Mouse (Mus musculus) layer of hippocampus, postnatal 36 days (tissue): ENCODE data around the gene Kif1bp. TPM values are rescaled to one million over a fixed set of nuclear protein-coding genes. Genes with fewer than 3 reads are reported as not detected.
"Not testable (repeated sequence)": the region's sequence is repeated elsewhere in the genome, so short reads cannot be mapped to it uniquely, and the experiment has no call there.

ENCODE experiments used
- DNase-seq, 2 experiments: peaks; one replicate each; pipeline ENCODE4 v3.0.0; 2022
- total RNA-seq, 2 experiments: library from RNA; stranded (reverse); gene quantifications; 2 replicates each; pipeline ENCODE4 v1.2.3; 2021

The Kif1bp gene
- total RNA-seq, 2 experiments from 2014 or later = 206 to 214 TPM

DNA sequence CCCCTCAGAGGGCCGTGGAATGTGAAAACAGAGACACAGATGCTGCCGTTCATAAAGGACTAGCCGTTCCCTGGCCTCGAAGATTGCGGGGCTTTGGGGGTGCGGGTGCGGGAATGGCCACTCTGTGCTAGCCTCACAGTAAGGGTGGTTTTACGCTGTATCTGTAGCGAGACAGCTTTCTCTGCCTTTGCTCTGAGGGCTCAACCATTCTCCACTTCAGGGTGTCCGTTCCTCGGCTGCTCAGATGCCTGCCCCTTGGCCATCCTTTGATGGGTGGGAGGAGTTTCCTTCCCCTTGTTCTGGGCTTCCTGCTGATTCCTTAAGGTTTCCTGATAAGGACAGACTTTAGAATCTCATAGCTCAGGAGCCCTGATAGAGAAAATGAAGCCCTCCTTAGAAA is 69.8 kb downstream of the Kif1bp start:
- no peak for DNase-seq

DNA sequence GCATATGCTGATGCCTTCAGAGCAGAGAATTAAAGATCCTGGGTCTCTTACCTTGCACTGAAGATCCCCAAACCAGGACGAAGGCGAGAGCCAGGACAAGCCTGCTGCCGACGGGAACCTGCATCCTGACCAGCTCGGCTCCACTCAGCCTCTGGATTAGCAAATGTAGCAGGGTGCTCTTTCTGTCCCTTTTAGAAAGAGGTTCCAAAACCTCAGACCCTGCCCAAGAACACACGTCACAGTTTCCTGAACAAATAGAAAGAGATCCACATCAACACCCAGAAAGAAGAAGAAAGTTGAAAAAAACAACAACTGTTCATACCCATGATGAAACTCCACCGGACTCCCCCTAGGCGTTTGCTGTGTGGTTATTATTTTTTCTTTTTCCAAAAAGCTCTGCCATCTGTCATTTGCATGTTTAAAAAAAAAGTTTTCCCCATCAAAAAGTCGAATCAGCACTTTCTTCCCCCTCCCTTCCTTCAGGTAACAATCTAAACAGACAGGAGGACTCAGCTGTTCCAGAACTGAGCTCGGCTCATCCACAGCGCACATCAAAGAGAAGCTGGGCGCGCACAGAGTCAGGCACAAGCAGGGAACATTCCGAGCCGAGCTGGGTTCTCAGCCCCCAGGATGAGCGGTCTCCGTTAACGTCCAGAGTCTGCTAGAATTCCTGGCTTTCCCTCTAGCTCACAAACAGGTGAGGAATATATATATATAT is 70.5 kb downstream of the Kif1bp start:
- DNase-seq = no peak

DNA sequence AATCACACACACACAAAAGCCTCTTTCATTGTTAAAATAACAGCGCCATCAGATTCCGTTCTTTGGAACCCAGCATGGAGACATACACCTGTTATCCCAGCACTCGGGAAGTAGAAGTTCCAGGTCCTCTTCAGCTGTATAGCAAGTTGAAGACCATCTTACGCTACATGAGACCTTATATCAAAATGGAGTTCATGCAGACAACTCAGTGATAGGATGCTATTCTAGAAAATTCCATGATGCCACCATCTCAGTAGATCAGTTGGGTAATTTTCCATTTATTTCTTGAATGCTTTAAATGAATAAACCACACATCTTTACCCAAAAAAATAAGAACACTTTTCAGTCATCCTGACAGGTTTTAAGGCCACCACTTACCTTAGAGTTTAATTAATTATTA is 71.2 kb downstream of the Kif1bp start:
- DNase-seq = no peak

DNA sequence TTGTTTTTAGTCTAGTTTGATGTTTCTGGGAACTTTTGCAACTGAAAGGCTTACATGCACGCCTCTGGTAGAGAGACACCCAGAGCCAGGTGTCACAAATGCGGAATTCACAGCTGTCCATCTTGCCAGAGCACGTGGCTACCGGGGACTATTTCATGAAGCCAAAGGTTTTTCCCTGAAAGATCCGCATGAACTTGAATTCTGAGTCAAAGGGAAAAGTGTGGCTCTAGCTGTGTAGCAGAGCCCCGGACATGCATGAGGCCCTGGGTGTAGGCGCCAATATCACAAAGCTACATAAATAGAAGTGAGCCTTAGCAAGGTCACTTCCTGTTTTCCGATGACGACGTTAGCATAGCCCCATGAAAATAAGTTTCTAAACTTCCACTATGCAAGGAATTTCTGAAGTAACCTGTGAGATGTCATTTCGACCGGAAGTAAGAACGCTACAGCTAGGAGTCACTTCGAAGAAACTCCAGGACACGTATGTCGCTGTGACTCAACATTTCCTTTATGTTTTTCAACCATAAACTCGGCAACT is 72.2 kb downstream of the Kif1bp start:
- no peak for DNase-seq

DNA sequence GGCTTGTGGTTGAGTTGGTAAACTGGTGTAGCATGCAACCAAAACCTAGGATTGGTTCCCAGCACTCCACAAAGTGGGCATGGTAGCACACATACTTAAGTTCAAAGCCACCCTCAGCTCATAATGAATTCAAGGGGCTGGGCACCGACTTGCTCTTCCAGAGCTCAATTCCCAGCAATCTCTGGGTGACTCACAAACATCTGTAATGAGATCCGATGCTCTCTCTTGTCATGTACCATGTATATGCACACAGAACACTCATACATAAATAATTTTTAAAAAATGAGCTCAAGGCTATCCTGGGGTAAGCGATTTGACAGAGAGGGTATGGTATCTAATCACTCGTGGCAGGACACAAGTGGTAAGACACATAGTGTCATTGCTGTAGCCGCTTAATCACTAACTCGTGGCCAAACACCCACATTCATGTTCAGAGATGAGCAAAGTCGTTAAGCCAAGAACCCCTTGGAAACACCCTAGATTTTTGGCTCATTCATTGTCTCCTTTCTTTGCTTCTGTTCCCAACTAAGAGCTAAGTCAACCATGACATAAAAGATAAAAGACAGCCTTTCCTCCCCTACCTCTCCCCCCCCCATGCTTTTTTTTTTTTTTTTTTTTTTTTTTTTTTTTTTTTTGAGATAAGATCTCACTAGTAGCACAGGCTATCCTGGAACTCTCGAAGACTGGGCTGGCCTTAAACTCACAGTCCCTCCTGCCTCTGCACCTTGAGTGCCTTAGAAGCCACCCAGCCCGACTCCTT is 72.9 kb downstream of the Kif1bp start:
- DNase-seq = no peak

- DNase-seq = no peak
Measured at GRCm38 (mm10) chr10:62503836-62504628, 74.2 kb downstream of the Kif1bp start.

GRCm38 (mm10) chr10:62503353-62503752 is 74.9 kb downstream of the Kif1bp start:
- no peak for DNase-seq

DNA sequence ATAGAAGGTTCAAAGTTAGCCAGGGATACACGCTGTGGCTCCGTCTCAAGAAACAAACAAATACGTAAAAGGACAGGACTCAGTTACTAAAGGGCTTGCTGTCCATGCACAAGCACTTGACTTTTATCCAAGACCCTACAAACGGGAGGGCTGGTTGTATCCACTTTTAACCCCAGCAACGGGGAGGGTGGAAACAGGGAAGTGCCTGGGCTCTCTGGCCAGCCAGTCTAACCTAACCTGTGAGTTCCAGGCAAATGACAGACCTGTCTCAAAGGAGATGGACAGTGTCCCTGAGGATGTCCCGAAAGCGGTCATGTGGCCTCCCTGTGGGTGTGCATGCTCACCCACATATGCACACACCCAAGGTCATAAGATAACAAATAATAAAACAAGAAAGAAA is 76.3 kb downstream of the Kif1bp start:
- no peak for DNase-seq

- no peak for DNase-seq
Measured at GRCm38 (mm10) chr10:62500916-62501615, 77.2 kb downstream of the Kif1bp start.

GRCm38 (mm10) chr10:62500088-62500915 is 78.0 kb downstream of the Kif1bp start:
- peak; percentile 44 to 47 for DNase-seq

- DNase-seq = not testable (repeated sequence)
Measured at GRCm38 (mm10) chr10:62491681-62492080, 86.6 kb downstream of the Kif1bp start.

Other genes starting within 250 kb of the Kif1bp start
- 100 to 1,000 TPM; 287 to 297 TPM for gene Hk1, start 198.5 kb downstream of the Kif1bp start, total RNA-seq
- 1 to 10 TPM; 3.0 to 3.8 TPM for gene Hkdc1, start 156.0 kb downstream of the Kif1bp start, total RNA-seq
- gene 4930507D05Rik, start 129.0 kb downstream of the Kif1bp start, total RNA-seq = 1 to 10 TPM; 1.2 to 1.3 TPM
- gene Supv3l1, start 128.7 kb downstream of the Kif1bp start, total RNA-seq = 10 to 100 TPM; 25.2 to 26.6 TPM
- 10 to 100 TPM; 43.2 to 46.8 TPM for gene Vps26a, start 91.7 kb downstream of the Kif1bp start, total RNA-seq
- 1 to 10 TPM; 8.4 to 8.5 TPM for gene Srgn, start 51.0 kb downstream of the Kif1bp start, total RNA-seq
- gene Ddx21, start 23.8 kb upstream of the Kif1bp start, total RNA-seq = 10 to 100 TPM; 21.1 to 22.5 TPM
- 100 to 1,000 TPM in 1 of 2 experiments, 10 to 100 TPM in 1; 86.6 to 101 TPM for gene Ddx50, start 72.8 kb upstream of the Kif1bp start, total RNA-seq
- 1 to 10 TPM; 1.9 to 4.1 TPM for gene Stox1, start 147.7 kb upstream of the Kif1bp start, total RNA-seq
- 10 to 100 TPM; 54.6 to 73.1 TPM for gene Ccar1, start 213.8 kb upstream of the Kif1bp start, total RNA-seq